Mouse (Mus musculus) liver, postnatal 0 days (tissue): ENCODE data around the gene Myo1c. TPM values are rescaled to one million over a fixed set of nuclear protein-coding genes. Genes with fewer than 3 reads are reported as not detected.
A peak's percentile ranks its signal among the peaks of the same experiment; 100 is the strongest.

Experiments
- ATAC-seq: fragments of 200-750 bp; cut with Nextera tagmentation; 2 replicates; pipeline ENCODE4 v1.8.0; 2017; ENCODE audit warnings: mild to moderate bottlenecking, moderate library complexity
- DNase-seq: peaks from one replicate; pipeline ENCODE4 v3.0.0-alpha.2; 2016
- H3K27ac ChIP-seq: fragments of 300-500 bp; sonication (generic); 2 replicates; pipeline ENCODE4 v1.5.1; 2014; ENCODE audit warnings: antibody characterized with exemption, moderate library complexity, mild to moderate bottlenecking, low read depth
- H3K27me3 ChIP-seq: fragments of 300-500 bp; sonication (generic); 2 replicates; pipeline ENCODE4 v1.6.1; 2014; ENCODE audit warnings: low read length, control low read depth, mixed read lengths; ENCODE audit not compliant: insufficient read depth
- H3K36me3 ChIP-seq: fragments of 300-500 bp; sonication (generic); replicated peaks from 2 replicates; pipeline ENCODE4 v1.6.1; 2014; ENCODE audit warnings: mild to moderate bottlenecking, control low read depth, low read length, moderate library complexity, mixed read lengths; ENCODE audit not compliant: insufficient read depth
- H3K4me1 ChIP-seq: fragments of 300-500 bp; sonication (generic); 2 replicates; pipeline ENCODE4 v1.6.1; 2014; ENCODE audit warnings: antibody characterized with exemption, mild to moderate bottlenecking, control low read depth; ENCODE audit not compliant: insufficient read depth
- H3K4me2 ChIP-seq: fragments of 300-500 bp; sonication (generic); 2 replicates; pipeline ENCODE4 v1.6.1; 2014; ENCODE audit warnings: low read depth, mild to moderate bottlenecking, low read length, moderate library complexity, mixed read lengths
- H3K4me3 ChIP-seq: fragments of 300-500 bp; sonication (generic); 2 replicates; pipeline ENCODE4 v1.5.1; 2014; ENCODE audit warnings: low read depth, low read length
- H3K9ac ChIP-seq: fragments of 300-500 bp; sonication (generic); replicated peaks from 2 replicates; pipeline ENCODE4 v1.6.1; 2014; ENCODE audit warnings: mild to moderate bottlenecking, moderate library complexity
- H3K9me3 ChIP-seq: fragments of 300-500 bp; sonication (generic); 2 replicates; pipeline ENCODE4 v1.6.1; 2016; ENCODE audit warnings: mild to moderate bottlenecking, control low read depth, low read length, mixed read lengths
- CTCF ChIP-seq: sonication (generic); IDR thresholded peaks from 2 replicates; pipeline ENCODE4 v1.5.1; 2016; ENCODE audit warnings: antibody characterized with exemption, low read depth
- EP300 ChIP-seq: IDR thresholded peaks from 2 replicates; pipeline ENCODE4 v1.6.1; 2016; ENCODE audit warnings: antibody characterized with exemption, low read depth, mild to moderate bottlenecking
- WGBS: fragments of 180-500 bp; shearing (Covaris S2); extraction: QIAGEN DNeasy Blood & Tissue Kit; methylation state at CpG from one replicate; pipeline ENCODE4 v1.1.7; 2014; ENCODE audit not compliant: insufficient replicate concordance; 5-methylcytosine and 5-hydroxymethylcytosine counted together
- polyA plus RNA-seq: library from polyadenylated mRNA; unstranded; fragments of >200 nt; fragmentation: Nextera tagmentation; extraction: Ambion mirVana; gene quantifications from 2 replicates; pipeline ENCODE4 v1.2.1, GENCODE M21; 2015

Myo1c gene
- polyA plus RNA-seq, 1 experiment from 2014 or later, result 22.4 TPM

DNA sequence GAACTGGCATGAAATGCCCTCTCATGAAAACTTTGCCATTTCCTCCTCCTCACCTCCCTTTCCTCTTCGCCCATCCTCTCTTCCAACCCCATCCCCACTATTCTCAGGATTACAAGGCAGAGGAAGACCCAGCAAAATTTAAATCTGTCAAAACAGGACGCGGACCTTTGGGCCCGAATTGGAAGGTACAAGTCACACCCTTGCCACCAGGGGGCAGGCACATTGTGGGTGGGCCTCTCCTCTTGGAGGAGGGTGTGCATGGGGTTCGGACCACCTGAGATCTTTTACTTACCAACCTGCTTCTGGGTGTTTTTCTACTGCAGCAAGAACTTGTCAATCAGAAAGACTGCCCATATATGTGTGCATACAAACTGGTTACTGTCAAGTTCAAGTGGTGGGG lies 31.2 kb upstream of the Myo1c start:
- no peaks in the 10 kb centered on the region for H3K9me3 ChIP-seq
- peaks cover 40% of the 10 kb centered on the region for H3K36me3 ChIP-seq
- H3K9ac ChIP-seq, result no peak overlapping the region
- DNase-seq (peak; percentile 39), ATAC-seq (no peak)
- H3K4me3 ChIP-seq, result no peak overlapping the region
- no peaks in the 10 kb centered on the region for H3K27me3 ChIP-seq
- peaks cover 3% of the 10 kb centered on the region; the same call in 1 of the 2 replicates for H3K4me1 ChIP-seq
- no peak overlapping the region for H3K27ac ChIP-seq
- 77% methylated on average over 5 of the region's 5 CpGs for WGBS
- H3K4me2 ChIP-seq, result no peak overlapping the region
- peak; percentile 64 for TF ChIP-seq CTCF
- no peak for TF ChIP-seq EP300

GRCm38 (mm10) chr11:75620136-75620780 lies 30.0 kb upstream of the Myo1c start:
- H3K36me3 ChIP-seq, result peaks cover 36% of the 10 kb centered on the region
- WGBS, result 78% methylated on average over 12 of the region's 12 CpGs
- no peak overlapping the region for H3K4me2 ChIP-seq
- TF ChIP-seq EP300 (no peak), CTCF (no peak)
- no peaks in the 10 kb centered on the region for H3K9me3 ChIP-seq
- peaks cover 3% of the 10 kb centered on the region; the same call in 1 of the 2 replicates for H3K4me1 ChIP-seq
- H3K27ac ChIP-seq, result no peak overlapping the region
- H3K4me3 ChIP-seq, result no peak overlapping the region
- ATAC-seq (no peak), DNase-seq (no peak)
- H3K27me3 ChIP-seq, result no peaks in the 10 kb centered on the region
- no peak overlapping the region for H3K9ac ChIP-seq

DNA sequence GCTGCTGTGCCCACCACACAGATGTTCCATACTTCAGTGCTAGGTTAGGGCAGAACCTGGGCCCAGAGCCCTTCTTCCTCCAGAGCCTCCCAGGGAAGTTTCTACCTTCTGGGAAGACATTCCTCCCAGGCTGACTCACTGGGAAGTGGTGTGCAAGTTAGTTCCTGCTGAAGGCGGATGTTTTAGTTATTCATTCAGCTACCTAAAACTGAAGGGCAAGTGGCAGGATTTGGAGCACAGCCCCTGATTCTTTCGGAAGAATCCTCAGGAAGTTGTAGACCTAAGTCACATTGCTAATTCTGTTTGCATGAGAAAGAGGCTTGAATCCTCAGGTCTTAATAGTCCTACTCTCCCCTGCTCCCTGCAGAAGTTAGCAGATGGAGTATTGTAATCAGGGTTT lies 28.9 kb upstream of the Myo1c start:
- Histone ChIP-seq H3K36me3 (peaks cover 36% of the 10 kb centered on the region), H3K4me1 (peaks cover 3% of the 10 kb centered on the region; the same call in 1 of the 2 replicates), H3K9me3 (no peaks in the 10 kb centered on the region), H3K27me3 (no peaks in the 10 kb centered on the region), H3K27ac (0 out of 2 replicates have a peak overlapping the region, but pooled peaks have one; percentile 4), H3K4me2 (no peak overlapping the region), H3K4me3 (no peak overlapping the region), H3K9ac (no peak overlapping the region)
- ATAC-seq, result no peak
- WGBS, result 73% methylated on average over 2 of the region's 2 CpGs
- no peak for DNase-seq
- TF ChIP-seq CTCF, result no peak

DNA sequence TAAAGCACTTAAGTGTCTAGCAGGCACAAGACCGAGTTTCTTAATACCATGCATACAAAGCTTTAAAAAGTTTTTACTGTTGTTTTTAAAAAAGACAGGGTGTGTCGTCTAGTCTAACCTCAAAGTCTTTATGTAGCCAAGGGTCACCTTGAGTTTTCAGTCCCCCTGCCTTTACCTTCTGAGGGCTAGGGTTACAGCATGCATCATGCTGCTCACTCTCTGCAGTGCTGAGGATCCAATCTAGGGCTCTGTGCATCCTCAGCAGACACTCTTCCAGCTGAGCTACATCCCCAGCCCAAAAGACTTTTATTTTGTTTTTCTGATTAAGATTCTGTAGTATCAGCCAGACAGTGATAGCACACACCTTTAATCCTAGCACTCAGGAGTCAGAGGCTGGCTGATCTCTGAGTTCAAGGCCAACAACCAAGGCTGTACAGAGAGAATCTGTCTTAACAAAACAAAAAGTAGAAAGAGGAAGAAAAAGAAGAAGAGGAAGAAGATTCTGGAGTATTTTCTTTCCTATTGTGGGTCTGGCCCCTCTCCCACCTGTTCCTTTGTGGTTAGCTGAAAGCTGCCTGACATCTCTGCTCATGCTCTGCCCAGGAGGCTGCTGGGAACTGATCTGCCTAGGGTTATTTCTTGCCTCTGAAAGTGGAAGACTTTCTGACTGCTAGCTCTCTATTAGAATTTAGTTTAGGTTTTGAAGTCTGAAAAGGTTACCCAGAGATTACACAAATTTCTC lies 27.5 kb upstream of the Myo1c start:
- no peaks in the 10 kb centered on the region for H3K9me3 ChIP-seq
- no peak for DNase-seq
- H3K9ac ChIP-seq, result no peak overlapping the region
- no peak for ATAC-seq
- TF ChIP-seq CTCF (no peak), EP300 (no peak)
- no peak overlapping the region for H3K4me2 ChIP-seq
- WGBS, result 67% methylated on average over 2 of the region's 2 CpGs
- H3K4me3 ChIP-seq, result no peak overlapping the region
- no peaks in the 10 kb centered on the region for H3K27me3 ChIP-seq
- H3K36me3 ChIP-seq, result peaks cover 41% of the 10 kb centered on the region
- H3K4me1 ChIP-seq, result peaks cover 3% of the 10 kb centered on the region; the same call in 1 of the 2 replicates
- peak overlapping the region; percentile 61 for H3K27ac ChIP-seq

DNA sequence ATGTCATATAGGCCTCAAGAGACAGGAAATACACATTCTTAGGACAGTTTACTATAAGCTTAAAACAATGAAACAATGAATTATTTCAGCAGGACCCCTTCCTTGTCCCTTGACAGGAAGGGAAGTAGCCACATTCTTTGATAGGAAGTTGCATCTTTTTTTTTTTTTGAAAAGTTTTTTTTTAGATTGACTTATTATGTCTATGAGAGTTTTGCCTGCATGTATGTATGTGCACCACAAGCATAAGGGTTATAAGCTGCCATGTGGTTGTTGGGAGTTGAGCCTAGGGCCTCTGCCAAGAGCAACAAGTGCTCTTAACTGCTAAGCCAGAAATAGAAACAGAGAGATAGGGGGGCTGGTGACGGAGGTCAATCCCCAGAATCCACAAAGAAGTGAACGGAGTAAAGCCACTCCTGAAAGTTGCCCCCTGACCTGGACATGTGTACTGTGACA lies 26.2 kb upstream of the Myo1c start:
- Histone ChIP-seq H3K36me3 (peaks cover 45% of the 10 kb centered on the region), H3K4me3 (no peak overlapping the region), H3K4me2 (no peak overlapping the region), H3K27me3 (no peaks in the 10 kb centered on the region), H3K9me3 (no peaks in the 10 kb centered on the region), H3K4me1 (peaks cover 3% of the 10 kb centered on the region; the same call in 1 of the 2 replicates), H3K9ac (no peak overlapping the region), H3K27ac (0 out of 2 replicates have a peak overlapping the region, but pooled peaks have one; percentile 61)
- DNase-seq, result no peak
- ATAC-seq, result peak; percentile 29; the same call in 1 of the 2 replicates
- TF ChIP-seq EP300, result no peak
- TF ChIP-seq CTCF, result no peak
- WGBS, result 29% methylated on average over 2 of the region's 2 CpGs

GRCm38 (mm10) chr11:75625820-75626219 lies 24.5 kb upstream of the Myo1c start:
- TF ChIP-seq EP300 (no peak), CTCF (no peak)
- WGBS, result 85% methylated on average over 4 of the region's 4 CpGs
- Histone ChIP-seq H3K27ac (no peak overlapping the region), H3K27me3 (no peaks in the 10 kb centered on the region), H3K9ac (no peak overlapping the region), H3K9me3 (no peaks in the 10 kb centered on the region), H3K4me1 (peaks cover 8% of the 10 kb centered on the region; the same call in 1 of the 2 replicates), H3K36me3 (peaks cover 28% of the 10 kb centered on the region), H3K4me2 (no peak overlapping the region), H3K4me3 (no peak overlapping the region)
- DNase-seq (no peak), ATAC-seq (no peak)
